Mouse (Mus musculus) T-helper 2 cell (primary cell): Measurements from ENCODE around the gene Smyd2.

Experiments used
- in situ Hi-C: fragments of 300-600 bp; cut with MboI, MseI; formaldehyde crosslinking; loops from one replicate; pipeline ENCODE4 v1.15.1; 2025; ENCODE audit warnings: high pct_unique_total_duplicates

The Smyd2 gene

GRCm38 (mm10) chr1:189920701-189921567 is 1.2 kb downstream of the Smyd2 start:
- in situ Hi-C loops = loop anchor here (25.0 kb wide), 1 partner anchor 909 kb away; the partner anchor contains the start of gene Kctd3

GRCm38 (mm10) chr1:189919756-189920155 is 2.4 kb downstream of the Smyd2 start:
- in situ Hi-C loops = loop anchor here (25.0 kb wide), 1 partner anchor 907 kb away; the partner anchor contains the start of gene Kctd3

DNA sequence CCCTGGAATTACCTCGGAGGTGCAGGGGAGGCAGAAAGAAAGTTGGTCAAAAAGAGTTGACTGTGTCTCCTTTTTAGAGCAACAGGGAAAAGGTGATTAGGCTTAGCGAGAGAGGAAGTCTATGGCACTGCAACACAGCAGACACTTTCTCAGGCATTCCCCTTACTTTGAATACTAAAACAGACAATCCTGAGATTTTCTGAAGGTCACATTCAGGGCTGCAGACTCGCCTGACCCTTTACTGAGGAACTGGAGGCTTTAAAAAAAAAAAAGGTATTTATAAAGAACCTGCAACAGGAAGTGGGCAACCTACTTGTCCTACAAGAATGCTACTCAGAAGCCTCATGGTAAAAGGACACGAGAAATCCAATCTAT is 5.0 kb downstream of the Smyd2 start:
- in situ Hi-C loops = loop anchor here (25.0 kb wide), 1 partner anchor 905 kb away; the partner anchor contains the start of gene Kctd3

DNA sequence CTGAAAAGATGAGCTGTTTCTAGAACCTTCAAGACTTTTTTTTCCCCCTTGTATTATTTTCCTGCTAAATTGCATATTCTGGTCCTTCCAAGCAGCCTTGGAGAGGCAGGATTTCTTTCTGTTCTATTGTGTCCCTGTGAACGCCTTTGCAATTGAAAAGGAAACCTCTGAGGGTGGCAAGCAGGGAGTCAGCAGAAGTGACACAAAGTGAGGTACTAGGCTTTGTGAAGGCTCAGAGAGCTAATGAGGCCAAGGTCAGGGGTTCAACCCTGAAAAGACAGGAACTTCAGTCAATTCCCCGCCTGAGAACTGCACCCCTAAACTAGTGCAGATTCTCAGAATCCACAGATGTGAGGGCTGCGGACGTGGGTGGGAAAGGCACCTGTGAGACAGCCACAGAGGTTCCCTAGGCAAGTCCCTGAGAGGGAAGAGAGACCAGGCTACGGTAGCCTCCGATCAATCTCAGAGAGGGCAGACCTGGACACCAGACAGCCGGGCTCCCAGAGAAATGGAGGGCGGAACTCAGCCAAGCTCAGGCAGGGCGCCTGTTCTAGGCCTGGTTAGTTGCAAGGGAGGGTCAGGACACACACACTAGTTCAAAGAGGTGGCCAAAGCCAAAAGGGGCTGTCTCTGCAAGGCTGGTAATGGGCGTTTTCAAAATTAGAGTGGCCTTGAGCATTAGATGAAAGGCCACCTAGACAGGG is 5.6 kb downstream of the Smyd2 start:
- in situ Hi-C loops = loop anchor here (25.0 kb wide), 1 partner anchor 904 kb away; the partner anchor contains the start of gene Kctd3

GRCm38 (mm10) chr1:189913093-189913760 is 8.9 kb downstream of the Smyd2 start:
- in situ Hi-C loops = loop anchor here (25.0 kb wide), 1 partner anchor 901 kb away; the partner anchor contains the start of gene Kctd3

- in situ Hi-C loops = loop anchor here (25.0 kb wide), 1 partner anchor 899 kb away; the partner anchor contains the start of gene Kctd3
These were observed 11.3 kb downstream of the Smyd2 start for GRCm38 (mm10) chr1:189910685-189911345.

DNA sequence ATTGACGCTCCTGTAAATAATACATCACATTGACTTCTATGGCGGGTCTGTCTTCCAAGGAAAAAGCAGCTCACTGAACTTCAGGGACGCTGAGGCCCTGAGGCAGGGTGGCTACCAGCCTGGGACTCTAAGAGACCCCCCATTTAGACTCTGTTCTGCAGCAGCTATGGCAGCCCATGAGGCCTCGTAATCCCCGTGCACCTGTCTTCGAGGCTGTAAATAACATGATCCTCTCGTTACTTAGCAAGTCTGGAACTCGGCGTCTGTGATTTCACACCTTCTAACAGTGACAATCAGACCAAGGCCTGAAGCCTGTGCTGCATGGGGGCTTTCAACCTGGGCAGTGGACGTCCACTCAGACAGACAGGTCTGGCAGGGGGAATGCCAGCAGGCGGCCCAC is 19.0 kb downstream of the Smyd2 start:
- in situ Hi-C loops = loop anchor here (25.0 kb wide), 1 partner anchor 891 kb away; the partner anchor contains the start of gene Kctd3

- in situ Hi-C loops = loop anchor here (25.0 kb wide), 1 partner anchor 890 kb away; the partner anchor contains the start of gene Kctd3
These were observed 19.8 kb downstream of the Smyd2 start for GRCm38 (mm10) chr1:189902413-189902812.

- in situ Hi-C loops = no loop called here
These were observed 22.6 kb downstream of the Smyd2 start for GRCm38 (mm10) chr1:189899526-189899925.

DNA sequence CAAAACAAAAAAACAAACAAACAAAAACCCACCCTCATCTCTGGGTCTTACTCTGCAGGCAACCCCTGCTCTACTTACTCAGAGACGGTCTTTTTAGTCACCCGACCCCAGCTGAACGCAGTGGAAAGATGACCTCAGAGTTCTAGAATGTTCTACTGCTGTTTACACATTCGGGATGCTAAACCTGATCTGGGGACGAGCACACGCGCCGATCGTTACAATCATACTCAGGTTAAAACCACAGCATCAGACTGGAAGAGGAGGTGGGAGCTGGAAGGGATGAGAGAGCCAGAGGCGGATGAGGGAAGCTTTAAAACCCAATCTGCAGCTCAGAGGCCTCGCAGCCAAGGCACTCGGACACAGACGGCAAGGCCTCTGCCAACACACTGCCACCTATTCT is 23.5 kb downstream of the Smyd2 start:
- in situ Hi-C loops = no loop called here

DNA sequence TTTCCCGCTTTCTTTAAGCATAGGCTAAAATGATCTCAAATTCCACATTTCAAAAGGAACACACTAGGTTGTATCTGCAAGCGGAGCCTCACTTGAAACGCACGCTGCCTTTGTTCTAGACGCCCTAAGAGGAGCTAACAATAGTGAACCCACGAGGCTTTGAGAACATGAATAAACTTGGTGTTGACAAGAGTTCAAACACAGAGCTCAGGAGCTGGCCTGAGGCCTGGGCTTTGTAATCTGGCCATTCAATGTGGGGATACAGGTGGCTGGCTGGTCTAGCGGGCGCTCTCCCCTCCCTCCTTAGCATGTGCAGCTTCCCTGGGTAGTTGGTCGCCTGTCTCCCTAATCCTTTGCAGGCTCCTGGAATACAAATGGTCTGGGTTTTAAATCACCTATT is 24.3 kb downstream of the Smyd2 start:
- in situ Hi-C loops = no loop called here

DNA sequence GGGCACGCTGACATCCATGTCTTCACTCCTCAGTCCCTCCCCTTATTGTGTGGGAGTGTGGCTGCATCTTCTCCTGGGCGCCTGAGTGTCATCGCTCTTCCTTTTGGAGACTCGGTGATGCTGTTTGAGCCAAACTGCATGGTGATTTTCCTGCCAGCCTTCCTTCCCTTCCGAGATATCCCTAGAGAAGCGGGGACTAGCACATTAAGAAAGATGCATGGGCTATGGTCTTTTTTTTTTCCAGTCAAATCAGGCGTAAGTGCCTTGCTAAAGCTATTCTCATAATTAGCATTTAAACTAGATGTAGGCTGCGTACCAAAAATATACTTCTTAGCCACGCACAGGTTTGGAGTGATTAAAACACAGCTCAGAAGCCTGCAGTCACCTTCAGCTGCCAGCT is 28.0 kb downstream of the Smyd2 start:
- in situ Hi-C loops = no loop called here

DNA sequence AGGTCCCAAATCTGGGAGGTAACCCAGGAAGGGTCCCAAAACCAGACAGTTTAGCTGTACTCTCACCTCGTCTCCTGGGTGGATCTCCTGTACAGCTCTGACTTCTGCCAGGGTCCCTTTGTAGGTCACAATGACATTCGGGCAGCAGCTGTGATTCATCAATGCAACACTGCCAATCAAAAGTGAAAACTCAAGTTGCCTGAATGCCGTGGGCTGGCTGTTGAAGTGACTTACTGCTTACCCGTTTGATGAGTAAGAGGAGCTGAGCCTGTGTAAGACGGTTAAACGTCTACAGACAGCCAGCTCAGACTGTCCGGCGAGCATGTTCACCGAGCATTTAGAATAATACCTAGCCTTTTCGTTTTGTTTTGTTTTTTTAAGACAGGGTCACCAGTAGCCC is 33.4 kb downstream of the Smyd2 start:
- in situ Hi-C loops = loop anchor here (5.0 kb wide), 1 partner anchor 39 kb away; no protein-coding TSS in a partner anchor

- in situ Hi-C loops = loop anchor here (5.0 kb wide), 1 partner anchor 40 kb away; no protein-coding TSS in a partner anchor
These were observed 34.6 kb downstream of the Smyd2 start for GRCm38 (mm10) chr1:189887518-189887917.

GRCm38 (mm10) chr1:189885975-189886374 is 36.2 kb downstream of the Smyd2 start:
- in situ Hi-C loops = loop anchor here (5.0 kb wide), 1 partner anchor 41 kb away; no protein-coding TSS in a partner anchor

GRCm38 (mm10) chr1:189884951-189885350 is 37.2 kb downstream of the Smyd2 start:
- in situ Hi-C loops = loop anchor here (5.0 kb wide), 1 partner anchor 42 kb away; no protein-coding TSS in a partner anchor

- in situ Hi-C loops = no loop called here
These were observed 38.5 kb downstream of the Smyd2 start for GRCm38 (mm10) chr1:189883531-189884170.

DNA sequence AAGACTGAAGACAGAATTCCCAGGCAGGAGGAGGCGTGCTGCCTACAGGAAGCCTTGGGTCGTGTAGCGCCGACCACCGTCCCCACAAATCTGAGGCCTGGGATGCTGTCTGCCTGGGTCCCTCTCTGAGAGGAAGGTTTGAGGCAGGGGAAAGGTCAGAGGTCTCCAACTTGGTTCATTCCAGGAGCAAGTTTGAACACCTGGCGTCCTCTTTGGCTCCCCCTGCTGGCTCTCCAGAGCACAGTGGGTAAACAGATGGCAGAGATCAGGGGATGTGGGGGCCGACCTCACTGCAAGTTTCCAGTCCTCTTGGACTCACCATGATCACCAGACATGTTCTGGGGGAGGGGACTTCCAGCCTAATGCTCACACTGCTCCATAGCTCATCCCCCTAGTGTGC is 39.3 kb downstream of the Smyd2 start:
- in situ Hi-C loops = no loop called here

DNA sequence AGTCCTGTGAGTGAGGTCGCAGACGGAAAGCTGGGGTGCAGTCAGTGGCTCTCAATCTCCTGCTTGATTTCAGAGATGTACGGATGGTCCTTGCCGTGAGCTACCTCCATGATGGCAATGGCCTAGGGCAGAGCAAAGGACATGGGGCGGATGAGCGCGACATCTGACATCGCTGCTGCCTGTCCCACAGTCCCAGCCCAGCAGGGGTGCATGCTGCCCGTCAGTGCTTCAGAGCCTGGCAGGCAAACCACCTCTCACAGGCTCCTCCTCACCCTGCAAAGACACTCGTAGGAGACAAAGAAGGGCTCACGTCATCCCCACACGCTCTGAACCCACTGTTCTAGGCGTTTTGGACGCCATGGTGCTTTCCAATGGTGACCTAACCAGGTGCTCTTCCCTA is 41.4 kb downstream of the Smyd2 start:
- in situ Hi-C loops = no loop called here

GRCm38 (mm10) chr1:189879965-189880364 is 42.2 kb downstream of the Smyd2 start:
- in situ Hi-C loops = loop anchor here (5.0 kb wide), 1 partner anchor 173 kb away; no protein-coding TSS in a partner anchor
